Mouse (Mus musculus): ENCODE measurements around the gene Gm37419.

- no peak for TF ChIP-seq CTCF (IDR thresholded peaks at IDR 0.05; ENCODE audit: extremely low read depth, insufficient read length, insufficient replicate concordance, low read depth, low read length)
- no peak for TF ChIP-seq POLR2A (IDR thresholded peaks at IDR 0.05; ENCODE audit: low read depth, low read length)
These were observed 19.4 kb upstream of the Gm37419 start for GRCm38 (mm10) chr16:23968888-23969287.

All from small intestine, adult 2 months (tissue).